Mouse (Mus musculus): ENCODE measurements at regions not wholly inside any gene's neighbourhood (a gene's known extent, or its start where the extent isn't known, plus 50 kb on each side); places are given as distances from the start of the nearest gene placed in this dataset.

GRCm38 (mm10) chrX:5873464-5873863, 173.8 kb upstream of the Nudt11 start:
- no peak for DNase-seq (ENCODE audit: low read depth, low spot score)

- DNase-seq (ENCODE audit: low read depth, low spot score): no peak
These were observed 130.1 kb upstream of the Nudt11 start for GRCm38 (mm10) chrX:5917203-5917602.

- DNase-seq (ENCODE audit: low read depth, low spot score): no peak
These were observed 113.7 kb upstream of the Nudt11 start for GRCm38 (mm10) chrX:5933517-5933916.

- DNase-seq (ENCODE audit: low read depth, low spot score): peak; percentile 3
These were observed 105.3 kb upstream of the Nudt11 start for GRCm38 (mm10) chrX:5941956-5942355.

All from 3T3-L1 (cell line).